Mouse (Mus musculus): Measurements from ENCODE around the gene Cox6b1.

The Cox6b1 gene

GRCm38 (mm10) chr7:30625530-30626384, at the start of gene Cox6b1:
Gene Cox6b1, minus strand, starts transcription at chr7:30626151.
- DNase-seq (ENCODE audit: low spot score in 2 of 2), result peak; percentile 72 to 86

- DNase-seq (ENCODE audit: low spot score in 2 of 2), result no peak
These were observed 45.5 kb upstream of the Cox6b1 start, which contains the start of gene Pmis2 for GRCm38 (mm10) chr7:30671480-30671879. Gene Pmis2, minus strand, starts transcription at chr7:30671605.

GRCm38 (mm10) chr7:30669229-30669628, 43.3 kb upstream of the Cox6b1 start:
- DNase-seq (ENCODE audit: low spot score in 2 of 2), result no peak

GRCm38 (mm10) chr7:30665321-30665720, 39.4 kb upstream of the Cox6b1 start:
- no peak for DNase-seq (ENCODE audit: low spot score in 2 of 2)

- peak; percentile 84 to 89 for DNase-seq (ENCODE audit: low spot score in 2 of 2)
These were observed 38.7 kb upstream of the Cox6b1 start, which contains the start of gene Haus5 for GRCm38 (mm10) chr7:30664529-30665200. Gene Haus5, minus strand, starts transcription at chr7:30664994.

GRCm38 (mm10) chr7:30649591-30650540, 23.9 kb upstream of the Cox6b1 start, which contains the start of gene Rbm42:
Gene Rbm42, minus strand, starts transcription at chr7:30650317.
- DNase-seq (ENCODE audit: low spot score in 2 of 2), result peak; percentile 97 to 99

- no peak for DNase-seq (ENCODE audit: low spot score in 2 of 2)
These were observed 13.1 kb upstream of the Cox6b1 start for GRCm38 (mm10) chr7:30639083-30639482.

- DNase-seq (ENCODE audit: low spot score in 2 of 2), result no peak
These were observed 10.4 kb upstream of the Cox6b1 start for GRCm38 (mm10) chr7:30636395-30636794.

GRCm38 (mm10) chr7:30635752-30636151, 9.8 kb upstream of the Cox6b1 start, which contains the start of gene Etv2:
Gene Etv2, minus strand, starts transcription at chr7:30635852.
- no peak for DNase-seq (ENCODE audit: low spot score in 2 of 2)

GRCm38 (mm10) chr7:30634621-30635020, 8.7 kb upstream of the Cox6b1 start:
- DNase-seq (ENCODE audit: low spot score in 2 of 2), result no peak

- DNase-seq (ENCODE audit: low spot score in 2 of 2), result no peak
These were observed 7.9 kb upstream of the Cox6b1 start for GRCm38 (mm10) chr7:30633762-30634412.

- no peak for DNase-seq (ENCODE audit: low spot score in 2 of 2)
These were observed 3.1 kb upstream of the Cox6b1 start for GRCm38 (mm10) chr7:30629013-30629412.

GRCm38 (mm10) chr7:30626647-30627046, 696 bp upstream of the Cox6b1 start:
- DNase-seq (ENCODE audit: low spot score in 2 of 2), result no peak

GRCm38 (mm10) chr7:30619202-30619601, 6.7 kb downstream of the Cox6b1 start:
- no peak for DNase-seq (ENCODE audit: low spot score in 2 of 2)

GRCm38 (mm10) chr7:30618658-30619057, 7.3 kb downstream of the Cox6b1 start:
- no peak for DNase-seq (ENCODE audit: low spot score in 2 of 2)

- no peak for DNase-seq (ENCODE audit: low spot score in 2 of 2)
These were observed 10.7 kb downstream of the Cox6b1 start for GRCm38 (mm10) chr7:30615049-30615760.

- DNase-seq (ENCODE audit: low spot score in 2 of 2), result no peak
These were observed 11.5 kb downstream of the Cox6b1 start for GRCm38 (mm10) chr7:30614454-30614853.

GRCm38 (mm10) chr7:30613529-30614112, 12.3 kb downstream of the Cox6b1 start:
- DNase-seq (ENCODE audit: low spot score in 2 of 2), result peak; percentile 62 to 75

- DNase-seq (ENCODE audit: low spot score in 2 of 2), result peak; percentile 58 to 70
These were observed 13.1 kb downstream of the Cox6b1 start, which contains the start of gene Upk1a for GRCm38 (mm10) chr7:30612654-30613402. Gene Upk1a, minus strand, starts transcription at chr7:30612847.
